Mouse (Mus musculus): ENCODE measurements around the gene Znrf4. TPM values are rescaled to one million over a fixed set of nuclear protein-coding genes. Genes with fewer than 3 reads are reported as not detected.
A peak's percentile ranks its signal among the peaks of the same experiment; 100 is the strongest.
"Not testable (repeated sequence)": the region's sequence is repeated elsewhere in the genome, so short reads cannot be mapped to it uniquely, and the experiment has no call there.

The Znrf4 gene
- polyA plus RNA-seq, 3 experiments from 2014 or later, result not detected

DNA sequence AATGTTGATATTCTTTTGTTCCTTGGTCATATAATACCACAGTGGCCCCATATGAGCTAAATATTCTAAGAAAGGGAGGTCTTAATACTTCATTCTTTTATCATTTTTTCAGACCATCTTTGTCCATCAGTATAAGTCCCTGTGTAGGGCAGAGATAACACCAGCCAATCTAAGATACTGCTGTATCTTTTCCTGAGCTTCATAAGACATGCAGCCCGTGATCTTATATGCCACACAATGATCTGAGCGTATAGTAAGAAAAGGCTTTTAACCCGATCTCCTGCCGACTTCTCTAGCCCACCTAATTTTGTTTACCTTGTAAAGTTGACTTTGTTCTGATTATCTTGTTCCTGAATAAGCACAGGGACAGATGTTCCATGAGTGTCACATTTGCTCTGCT is 12.7 kb upstream of the Znrf4 start:
- ATAC-seq, result no peak

DNA sequence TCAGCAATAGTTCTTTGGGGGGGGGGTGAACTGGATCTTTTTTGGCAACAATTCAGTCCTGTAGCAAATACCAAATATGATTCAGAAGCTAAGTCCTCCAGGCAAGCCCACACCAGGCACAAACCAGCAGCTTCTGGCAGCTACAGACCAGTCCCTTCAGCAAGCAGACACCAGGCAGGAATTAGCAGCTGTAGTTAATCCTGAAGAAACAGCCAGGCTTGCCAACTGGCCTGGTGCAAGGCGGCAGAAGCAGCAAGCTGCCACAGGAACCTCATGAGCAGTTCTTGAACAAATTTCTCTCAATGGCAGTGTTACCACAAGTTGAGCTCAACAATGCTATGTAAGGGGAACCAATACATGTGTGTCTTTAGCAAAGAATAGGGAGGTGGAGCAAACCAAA is 10.5 kb upstream of the Znrf4 start:
- ATAC-seq, result no peak

DNA sequence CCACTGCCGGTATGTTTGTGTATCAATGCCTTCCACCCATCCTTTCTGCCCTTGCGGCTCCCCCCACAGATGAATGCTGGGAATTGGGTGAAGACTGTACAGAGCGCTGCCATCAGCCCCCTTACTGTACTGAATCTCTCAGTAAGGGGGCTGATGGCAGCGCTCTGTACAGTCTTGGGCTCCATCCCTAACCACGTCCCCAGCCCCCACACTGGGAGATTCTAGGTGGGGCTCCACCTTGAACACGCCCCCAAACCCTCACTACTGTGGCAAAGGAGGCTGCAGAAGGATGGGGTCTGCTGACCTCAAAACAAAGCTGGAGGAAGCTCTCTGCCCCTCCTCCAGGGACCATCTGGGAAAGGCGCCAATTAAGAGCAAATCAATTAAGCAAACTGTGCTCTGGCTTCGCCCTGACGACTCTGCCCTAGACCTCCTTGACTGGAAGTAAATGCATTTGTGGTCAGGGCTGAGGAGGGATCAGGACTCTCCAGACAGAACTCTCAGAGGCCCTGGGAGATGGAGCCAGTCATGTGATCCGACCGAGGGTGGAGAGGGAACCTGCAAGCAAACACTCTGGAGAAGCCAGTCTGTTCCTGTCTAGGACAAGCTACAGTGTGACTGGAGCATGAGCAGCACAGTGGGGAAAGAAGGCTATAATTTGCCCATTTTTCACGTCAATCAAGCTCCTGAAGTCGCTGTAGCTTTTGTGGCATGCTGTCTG is 3.6 kb upstream of the Znrf4 start:
- ATAC-seq, result no peak

DNA sequence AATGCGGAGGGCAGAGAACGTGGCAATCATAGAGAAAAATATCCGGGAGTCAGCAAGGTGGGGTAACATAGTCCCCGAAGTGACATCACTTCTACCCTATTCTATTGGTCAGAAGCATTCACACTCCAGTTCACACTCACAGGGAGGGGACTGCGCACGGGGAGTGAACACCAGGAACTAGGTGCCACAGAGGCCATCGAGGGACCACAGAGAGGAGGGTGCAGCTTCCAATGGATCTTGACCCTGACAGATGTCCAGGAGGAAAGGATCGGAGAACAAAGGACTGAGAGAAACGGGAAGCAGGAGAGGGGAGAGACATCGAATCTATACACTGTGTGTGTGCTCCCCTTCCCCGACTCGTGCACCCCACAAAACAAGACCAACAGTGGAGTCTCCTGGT is 2.7 kb upstream of the Znrf4 start:
- no peak for ATAC-seq

DNA sequence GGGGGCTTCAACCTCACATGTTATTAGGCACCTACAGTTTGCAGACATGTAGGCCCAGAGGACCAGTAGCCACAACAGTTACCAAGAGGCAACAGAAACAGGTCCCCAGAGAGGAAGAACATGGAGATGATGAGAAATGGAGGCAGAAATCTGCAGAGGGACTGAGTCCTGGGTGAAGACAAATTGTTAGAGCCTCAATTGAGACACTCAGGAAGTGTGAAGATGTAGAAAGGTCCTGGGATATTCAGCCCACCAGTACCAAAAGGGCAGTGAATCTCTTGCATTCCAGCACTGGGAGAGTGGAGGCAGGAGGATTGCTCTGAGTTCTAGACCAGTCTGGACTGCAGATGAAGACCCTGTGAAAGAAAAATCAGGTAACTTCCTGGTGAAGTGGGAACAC is 2.1 kb upstream of the Znrf4 start:
- ATAC-seq, result no peak

DNA sequence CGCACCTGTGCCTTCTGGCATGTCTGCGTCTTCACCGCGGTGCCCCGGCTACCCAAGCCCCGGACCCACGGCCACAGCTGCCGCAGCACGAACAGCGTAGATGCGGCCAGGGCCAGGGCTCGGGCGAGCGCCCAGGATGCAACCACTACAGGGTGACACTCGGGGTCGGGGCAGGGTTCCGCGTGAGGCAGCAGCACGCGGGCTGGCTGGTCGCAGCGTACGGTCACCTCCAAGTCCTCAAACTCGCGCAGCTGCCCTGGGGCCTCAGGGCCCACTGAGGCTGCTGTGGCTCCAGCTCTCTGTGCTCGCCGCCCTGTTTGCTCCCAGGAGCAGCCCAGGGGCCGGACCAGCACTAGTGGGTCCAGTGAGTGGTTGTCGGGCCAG is 532 bp downstream of the Znrf4 start:
- no peak for ATAC-seq

DNA sequence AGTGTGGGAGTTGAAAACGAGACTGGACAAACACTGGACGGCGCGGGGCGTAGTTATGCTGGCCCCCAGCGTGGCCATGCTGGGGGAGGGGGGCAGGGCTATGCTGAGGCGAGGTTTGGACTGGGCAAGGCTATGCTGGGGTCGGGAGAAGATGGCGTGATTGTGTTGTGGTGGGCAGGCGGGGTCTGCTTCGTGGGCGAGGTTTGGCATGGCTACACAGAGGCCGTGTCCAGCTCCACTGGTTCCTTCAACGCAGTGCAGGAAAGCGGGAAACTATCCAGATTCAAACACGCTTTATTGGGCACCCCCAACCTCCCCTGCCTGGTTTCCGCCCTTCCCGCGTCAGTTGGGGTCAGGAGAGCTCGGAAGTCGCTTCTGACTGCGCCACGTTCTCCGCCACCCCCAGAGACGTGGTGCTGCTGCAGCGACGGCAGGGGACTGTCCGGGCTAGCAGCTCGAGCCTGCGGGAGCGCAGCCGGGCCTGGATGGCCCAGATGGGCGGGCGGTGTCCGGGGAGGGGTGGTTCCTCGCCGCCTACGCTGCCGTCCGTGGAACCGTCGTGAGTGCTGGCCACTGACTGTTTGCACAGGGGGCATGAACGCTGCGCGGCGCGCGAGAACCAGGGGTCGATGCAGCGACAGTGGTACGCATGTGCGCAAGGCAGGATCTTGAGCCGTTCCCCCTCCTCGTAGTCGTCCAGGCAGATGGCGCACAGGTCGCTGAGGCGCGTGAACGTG is 1.1 kb downstream of the Znrf4 start:
- ATAC-seq, result no peak

DNA sequence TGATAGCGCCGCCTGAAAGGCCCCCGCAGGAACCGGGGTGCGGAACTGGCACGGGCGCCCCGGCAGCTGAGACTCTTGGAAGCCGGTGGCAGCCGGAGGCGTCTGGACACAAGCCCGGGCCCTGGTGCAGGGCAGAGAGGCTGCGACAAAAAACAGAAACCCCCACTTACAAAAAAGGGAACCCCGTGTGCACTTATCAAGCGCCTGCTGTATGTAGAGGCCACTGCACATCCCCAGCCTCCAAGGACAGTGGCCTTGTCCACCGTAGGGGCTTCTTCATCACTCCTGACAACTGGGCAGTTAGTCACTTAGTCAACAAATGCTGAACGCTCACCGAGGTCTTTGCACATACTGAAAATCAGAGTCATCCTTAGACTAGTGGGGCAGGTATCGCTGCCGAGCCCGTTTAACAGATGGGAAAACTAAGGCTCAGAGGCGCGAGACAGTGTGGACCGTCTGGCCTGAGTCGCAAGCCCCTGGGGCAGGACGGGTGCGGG is 1.7 kb downstream of the Znrf4 start:
- ATAC-seq, result no peak

DNA sequence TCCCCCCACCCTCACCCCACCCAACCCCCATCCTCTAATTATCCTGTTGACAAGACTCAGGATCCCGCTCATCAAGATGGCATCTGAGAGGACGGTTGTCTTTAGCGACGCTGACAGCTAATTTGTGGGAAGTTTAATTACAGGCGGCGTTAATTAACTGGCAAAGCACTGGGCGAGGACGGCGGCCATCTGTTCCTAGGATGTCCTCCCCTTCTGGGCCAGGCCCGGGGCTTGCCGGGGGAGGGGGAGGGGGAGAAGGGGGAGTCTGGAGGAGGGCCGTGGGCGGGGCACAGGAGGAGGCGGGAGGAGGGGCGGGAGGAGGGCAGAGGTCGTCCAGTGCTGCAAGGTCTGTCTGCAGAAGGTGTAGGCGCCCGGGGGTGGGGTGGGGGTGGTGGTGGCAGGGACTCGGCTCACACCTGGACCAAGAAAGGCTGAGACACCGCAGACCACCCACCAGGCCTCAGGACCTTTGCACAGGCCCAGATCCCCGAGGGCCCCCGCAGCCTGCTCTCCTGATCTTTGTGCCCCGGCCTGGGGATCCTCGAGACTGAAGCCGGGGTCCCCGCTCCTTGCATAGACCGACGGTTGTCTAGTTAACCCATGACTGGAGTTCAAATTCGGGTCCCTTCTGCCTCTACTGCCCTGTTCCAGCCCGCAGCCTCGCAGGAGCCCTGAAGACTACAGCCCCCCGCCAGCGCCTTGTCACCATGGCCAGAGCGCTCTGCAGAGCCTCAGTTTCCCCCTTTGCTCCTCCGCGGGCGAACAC is 2.3 kb downstream of the Znrf4 start:
- no peak for ATAC-seq

DNA sequence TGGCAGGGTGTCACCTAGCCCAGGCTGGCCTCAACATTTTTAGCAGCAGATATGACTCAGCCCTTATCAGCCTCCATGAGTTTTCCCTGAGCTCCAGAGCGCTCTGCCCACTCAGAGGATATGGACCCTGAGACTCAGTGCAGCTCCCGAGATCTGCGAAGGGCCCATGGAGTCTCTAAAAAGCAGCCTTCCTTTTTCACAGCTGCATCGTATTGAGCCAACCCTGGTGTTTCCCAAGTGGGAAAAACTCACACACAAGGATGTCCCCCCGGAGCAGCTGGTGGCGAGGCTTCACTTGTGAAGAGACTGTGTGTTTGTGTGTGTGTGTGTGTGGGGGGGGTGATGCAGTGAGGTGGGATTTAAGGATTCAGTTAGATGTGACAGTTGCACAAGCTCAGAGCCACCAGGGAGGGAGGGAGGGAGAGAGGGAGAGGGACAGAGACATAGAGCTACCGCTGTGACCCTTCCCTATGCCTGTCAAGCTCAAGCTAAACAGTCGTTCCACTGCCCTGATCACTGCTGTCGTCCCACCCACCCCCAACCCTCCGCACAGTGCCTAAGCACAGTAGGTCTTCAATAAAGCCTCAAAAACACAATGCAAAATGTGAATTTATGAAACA is 3.1 kb downstream of the Znrf4 start:
- ATAC-seq, result no peak

DNA sequence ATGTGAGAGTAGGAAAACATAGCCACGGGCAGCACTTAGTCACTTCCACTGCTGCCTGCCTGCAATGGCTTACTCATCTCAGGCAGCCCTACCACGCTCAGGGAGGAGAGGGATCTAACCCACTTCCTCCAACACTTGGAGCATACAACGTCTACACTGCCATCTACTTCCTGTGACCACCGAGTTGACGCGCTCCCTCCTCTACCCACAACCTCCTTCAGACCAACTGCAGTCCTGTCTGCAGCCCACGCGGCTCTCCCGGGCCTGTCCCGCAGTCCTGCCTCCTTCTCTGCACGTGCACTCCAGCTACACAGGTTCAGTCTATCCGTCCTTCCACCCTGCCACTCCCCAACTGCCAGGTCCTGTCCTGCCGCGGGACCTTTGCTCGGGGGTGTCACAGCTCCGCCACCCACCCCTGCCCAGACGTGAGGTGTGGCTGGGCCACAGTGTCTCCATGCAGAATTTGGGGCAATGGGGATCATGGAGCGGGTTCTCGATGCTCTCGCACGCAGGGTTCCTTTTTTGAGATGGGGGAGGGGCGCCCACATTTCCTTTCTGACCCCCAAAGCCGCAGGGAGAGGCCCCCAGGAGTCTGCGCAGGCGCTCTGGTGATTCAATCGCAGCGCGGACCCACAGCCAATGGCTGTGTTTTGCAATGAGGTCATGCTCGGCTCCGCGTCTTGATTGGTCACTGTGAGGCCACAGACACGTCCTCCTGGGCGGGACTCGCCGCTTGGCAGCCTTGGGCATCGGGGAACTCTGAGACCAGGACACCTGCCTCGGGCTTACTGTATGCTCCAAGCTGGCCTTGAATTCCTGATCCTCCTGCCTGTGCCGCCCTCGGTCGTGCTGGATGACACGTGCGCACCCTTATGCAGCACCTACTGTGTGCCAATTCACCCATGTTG is 4.8 kb downstream of the Znrf4 start:
- peak; percentile 92 for ATAC-seq

DNA sequence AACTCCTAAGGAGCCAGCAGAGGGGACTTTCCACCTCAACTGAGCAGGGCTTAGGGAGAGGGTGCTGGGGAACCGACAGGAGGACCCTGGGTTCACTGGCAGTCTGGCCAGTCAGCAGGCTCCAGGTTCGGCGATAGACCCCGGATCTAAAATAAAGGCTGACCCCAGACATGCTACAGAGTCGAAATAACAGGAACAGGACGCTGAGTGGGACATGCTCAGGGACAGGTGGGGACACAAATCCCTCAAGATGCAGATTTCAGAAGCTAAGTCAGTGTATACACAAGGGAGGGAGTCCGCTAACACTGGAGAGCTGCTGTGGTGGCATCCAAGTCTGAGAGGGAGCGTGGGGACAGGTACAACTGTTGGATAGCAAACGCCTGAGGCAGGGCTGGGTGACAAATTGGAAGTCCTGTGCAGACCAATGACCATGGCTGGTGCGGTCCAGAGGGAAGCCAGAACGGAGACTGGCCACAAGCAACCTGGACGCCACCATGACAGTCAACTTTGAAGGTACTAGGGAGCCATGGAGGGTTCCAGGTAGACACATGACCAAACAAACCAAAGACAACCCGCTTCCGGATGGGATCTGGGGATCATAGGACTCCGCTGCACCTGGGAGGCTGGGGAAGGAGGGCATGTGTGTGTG is 5.7 kb downstream of the Znrf4 start:
- no peak for ATAC-seq

DNA sequence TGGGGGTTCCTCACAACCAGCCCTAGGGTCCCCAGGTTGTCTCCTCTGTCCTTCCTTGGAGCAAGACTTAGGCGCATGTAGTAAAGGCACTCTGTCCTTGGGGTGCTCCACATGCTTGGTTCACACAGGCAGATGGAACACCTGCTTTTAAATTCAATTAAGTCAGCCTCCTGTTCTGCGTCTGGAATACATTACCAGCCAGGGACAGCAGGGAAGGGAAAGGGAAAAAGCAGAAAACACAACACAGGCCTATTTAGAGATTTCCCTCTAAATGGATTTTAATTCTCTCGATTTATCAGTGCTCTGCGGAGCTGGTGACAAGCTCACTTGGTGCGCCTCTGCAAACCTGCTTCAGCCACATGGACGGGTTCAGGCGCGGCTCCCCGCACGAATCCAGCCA is 6.8 kb downstream of the Znrf4 start:
- ATAC-seq, result no peak

DNA sequence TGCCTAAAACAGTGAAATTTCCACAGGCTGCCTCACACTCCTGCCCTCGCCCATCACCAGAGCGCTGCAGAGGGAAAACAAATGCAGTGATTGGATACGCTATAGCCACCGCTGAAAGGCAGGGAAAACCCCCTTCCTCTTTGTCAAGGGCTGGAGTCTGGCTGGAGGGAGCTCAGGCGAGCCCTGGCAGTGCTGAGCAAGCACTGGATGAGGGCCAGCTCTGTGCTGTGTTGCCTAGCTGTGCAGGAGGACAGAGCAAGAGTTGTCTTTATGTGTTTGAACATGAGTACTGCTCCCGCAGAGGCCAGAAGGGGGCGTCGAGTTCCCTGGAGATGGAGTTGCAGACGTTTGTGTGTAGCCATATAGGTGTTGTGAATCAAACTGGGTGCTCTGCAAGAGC is 9.7 kb downstream of the Znrf4 start:
- no peak for ATAC-seq

DNA sequence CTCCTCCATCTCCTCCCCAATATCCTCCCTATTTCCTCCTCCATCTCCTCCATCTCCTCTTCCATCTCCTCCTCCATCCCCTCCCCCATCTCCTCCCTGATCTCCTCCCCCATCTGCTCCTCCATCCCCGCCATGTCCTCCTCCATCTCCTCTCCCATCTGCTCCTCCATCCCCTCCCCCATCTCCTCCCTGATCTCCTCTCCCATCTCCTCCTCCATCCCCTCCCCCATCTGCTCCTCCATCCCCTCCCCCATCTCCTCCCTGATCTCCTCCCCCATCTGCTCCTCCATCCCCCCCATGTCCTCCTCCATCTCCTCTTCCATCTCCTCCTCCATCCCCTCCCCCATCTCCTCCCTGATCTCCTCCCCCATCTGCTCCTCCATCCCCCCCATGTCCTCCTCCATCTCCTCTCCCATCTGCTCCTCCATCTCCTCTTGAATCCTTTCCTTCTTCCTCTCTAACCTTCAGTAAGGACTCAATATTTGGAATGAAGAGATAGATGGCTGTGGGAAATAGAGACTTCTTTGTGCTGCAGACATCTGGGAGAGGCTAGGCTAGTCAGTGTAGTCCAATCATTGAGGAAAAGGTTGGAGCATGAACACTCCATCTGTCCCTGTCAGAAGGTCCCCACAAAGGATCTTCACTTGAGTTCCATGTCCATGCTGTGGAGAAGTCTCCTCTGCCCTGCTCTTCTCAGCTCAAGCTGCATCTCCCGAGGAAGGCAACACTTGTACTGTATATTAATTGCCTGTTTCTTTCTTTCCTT is 10.4 kb downstream of the Znrf4 start:
- ATAC-seq, result not testable (repeated sequence)

DNA sequence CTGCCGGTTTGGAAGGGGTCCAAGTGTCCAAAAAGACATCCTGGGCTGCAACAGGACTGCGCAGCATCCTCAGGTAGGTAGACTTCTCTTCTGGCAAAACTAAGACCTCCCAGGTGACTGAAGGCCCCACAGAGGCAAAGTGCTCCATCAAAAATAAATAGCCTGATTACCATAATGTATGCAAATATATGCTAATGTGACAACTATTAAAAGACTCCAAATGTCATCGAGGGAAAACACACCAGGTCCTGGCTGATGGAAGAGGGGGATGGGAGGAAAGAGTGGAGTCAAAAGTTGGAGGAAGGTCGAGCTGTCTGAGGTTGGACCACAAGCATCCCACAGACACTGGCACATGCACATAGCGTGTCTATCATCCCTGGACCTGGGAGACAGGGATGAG is 13.0 kb downstream of the Znrf4 start:
- ATAC-seq, result no peak

DNA sequence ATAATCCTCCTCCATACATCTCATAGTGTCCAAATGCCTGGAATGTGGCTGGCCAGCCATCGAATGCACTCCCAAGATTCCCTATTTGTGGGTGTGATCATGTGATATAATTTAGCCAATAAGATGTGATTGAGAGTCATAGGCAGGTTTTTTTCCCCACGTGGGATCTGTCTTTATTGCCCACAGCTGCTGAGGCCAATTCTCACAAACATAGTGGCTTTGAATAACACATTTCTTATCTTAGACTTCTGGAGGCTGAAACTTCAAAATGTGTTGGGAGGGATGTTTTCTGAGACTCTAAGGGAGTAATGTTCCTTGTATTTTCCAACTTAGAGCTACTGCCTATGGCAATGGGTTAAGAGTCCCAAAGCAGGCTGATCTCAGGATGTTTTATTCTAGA is 17.8 kb downstream of the Znrf4 start:
- ATAC-seq, result no peak

DNA sequence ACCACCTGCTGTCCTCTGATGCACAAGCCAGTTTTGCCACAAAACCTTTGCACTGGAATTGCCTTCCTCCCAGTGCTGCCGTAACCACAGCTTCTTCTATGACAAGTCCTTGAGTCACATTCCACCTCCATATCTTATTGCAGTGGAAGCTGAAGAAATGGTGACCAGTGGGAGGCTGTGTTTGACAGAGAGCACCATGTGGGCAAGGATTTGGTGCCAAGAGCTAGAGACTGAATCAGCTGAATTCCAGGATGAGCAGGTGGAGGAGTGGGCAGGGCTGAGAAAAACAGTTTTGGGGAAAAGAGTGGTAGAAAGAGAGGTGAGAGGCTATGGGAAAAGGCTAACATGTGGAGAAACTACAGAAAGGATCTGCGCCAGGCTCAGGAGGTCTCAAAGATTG is 18.4 kb downstream of the Znrf4 start:
- ATAC-seq, result no peak

DNA sequence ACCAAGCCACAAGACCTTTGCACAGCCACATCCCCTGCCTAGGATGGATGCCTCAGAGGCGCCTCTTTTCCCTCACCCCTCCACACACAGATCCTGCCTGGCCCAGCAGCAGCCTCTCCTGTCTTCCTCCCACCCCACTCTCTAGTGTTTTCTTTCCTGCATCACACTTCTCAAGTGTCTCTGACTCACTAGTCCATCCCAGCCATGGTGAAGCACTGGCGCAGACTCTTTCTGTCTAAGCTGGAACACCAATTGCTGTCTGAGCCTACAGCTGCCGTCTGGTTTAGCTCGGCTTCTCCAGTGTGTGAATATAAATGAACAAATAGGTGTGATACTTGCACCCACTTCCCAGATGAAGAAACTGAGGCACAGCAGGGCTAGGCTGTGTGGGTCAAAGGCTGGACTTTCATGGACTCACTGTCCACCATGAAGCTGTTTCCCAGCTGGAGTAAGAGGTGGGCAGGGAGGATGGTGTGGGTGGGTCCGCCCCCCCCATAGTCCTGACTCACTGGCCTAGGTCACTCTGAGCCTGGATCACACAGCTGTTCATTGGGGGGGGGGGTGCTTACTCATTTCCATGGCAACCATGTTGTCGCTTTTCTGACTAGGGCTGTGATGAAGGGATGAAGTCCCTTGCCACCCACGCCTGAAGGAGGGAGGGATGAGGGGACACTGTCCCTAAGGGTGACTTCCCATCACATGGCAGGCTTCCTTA is 21.6 kb downstream of the Znrf4 start:
- no peak for ATAC-seq

DNA sequence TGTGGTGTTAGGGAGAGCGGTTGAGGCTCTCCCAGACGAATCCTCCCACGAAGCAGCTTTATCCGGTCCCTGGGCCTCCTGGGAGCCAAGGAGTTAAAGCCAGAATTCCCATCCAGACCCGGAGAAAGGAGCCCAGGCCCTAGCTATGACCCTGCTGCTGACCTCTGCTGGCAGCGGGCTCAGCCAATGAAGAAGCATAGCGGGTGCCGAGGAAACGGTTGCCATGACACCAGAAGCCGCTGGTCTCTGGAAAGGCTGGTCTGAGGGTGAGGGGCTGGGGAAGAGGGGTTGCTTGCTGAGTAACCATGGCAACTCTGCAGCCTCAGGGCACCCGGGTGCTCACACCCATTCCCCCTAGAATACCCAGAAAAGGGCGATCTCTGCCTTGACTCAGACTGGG is 24.2 kb downstream of the Znrf4 start:
- ATAC-seq, result no peak
